Mouse (Mus musculus): Measurements from ENCODE around the gene Bloc1s1.
A peak's percentile ranks its signal among the peaks of the same experiment; 100 is the strongest.

Bloc1s1 gene

GRCm38 (mm10) chr10:128931441-128931840 lies 7.6 kb upstream of the Bloc1s1 start:
- no peak for DNase-seq (ENCODE audit: low spot score in 2 of 2)

- no peak for DNase-seq (ENCODE audit: low spot score in 2 of 2)
Observed at GRCm38 (mm10) chr10:128929638-128930378, 6.0 kb upstream of the Bloc1s1 start.

DNA sequence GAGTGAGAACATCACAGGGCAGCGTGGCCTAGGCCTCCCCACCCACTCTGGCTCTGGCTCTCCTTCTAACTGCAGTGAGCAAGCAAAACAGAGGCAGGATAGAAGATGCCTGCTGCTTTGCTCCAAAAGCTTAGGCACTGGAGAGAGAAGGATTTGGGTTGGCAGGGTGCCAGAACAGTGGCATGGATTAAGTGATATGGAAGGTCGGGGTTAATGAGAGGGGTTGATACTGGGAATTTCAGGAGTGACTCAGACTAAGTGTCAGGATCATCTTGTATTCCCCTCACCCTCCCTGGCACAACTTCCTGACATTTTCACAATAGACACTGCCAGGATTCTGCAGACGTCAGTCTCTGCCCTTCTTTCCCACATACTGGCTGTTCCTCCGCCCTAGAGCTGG lies 4.5 kb upstream of the Bloc1s1 start:
- no peak for DNase-seq (ENCODE audit: low spot score in 2 of 2)

DNA sequence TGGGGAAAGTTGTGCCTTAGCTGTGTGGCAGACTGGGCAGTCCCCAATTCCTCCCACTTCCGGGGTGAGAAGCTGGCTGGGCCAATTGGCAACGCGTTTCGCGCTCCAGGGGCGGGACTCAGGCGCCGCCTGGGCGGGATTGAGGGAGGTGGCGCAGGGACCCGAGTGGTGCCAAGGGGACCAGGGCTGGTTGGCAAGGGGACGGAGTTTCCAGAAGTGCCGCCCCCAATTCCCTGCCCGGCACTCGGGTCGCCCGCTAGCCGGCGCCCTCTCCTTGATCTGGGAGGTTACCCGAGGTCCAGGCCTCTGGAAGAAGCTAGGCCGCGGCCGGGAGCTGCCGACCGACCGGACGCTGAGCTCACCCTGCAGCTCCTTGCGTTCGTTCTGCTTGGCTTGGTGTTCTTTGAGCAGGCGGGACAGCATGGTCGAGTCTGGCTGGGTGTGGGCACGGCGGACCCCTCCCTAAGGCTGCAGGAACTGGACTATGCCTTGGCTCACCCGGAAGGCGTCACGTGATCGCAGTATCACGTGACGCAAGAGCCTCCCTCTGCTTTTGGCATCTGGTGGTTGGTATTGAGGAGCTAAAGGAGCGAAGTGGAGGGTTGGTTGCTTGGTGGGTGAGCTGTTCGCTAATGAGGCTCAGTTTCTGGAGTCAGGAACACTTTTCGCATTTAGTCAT lies 683 bp downstream of the Bloc1s1 start:
- DNase-seq (ENCODE audit: low spot score in 2 of 2), result peak; percentile 90 to 92

GRCm38 (mm10) chr10:128922822-128923012 lies 1.1 kb downstream of the Bloc1s1 start, which contains the start of gene Rdh5:
Gene Rdh5 (minus strand): TSS chr10:128922888.
- no peak for DNase-seq (ENCODE audit: low spot score in 2 of 2)

GRCm38 (mm10) chr10:128921883-128922821 lies 1.7 kb downstream of the Bloc1s1 start:
- DNase-seq (ENCODE audit: low spot score in 2 of 2), result no peak

DNA sequence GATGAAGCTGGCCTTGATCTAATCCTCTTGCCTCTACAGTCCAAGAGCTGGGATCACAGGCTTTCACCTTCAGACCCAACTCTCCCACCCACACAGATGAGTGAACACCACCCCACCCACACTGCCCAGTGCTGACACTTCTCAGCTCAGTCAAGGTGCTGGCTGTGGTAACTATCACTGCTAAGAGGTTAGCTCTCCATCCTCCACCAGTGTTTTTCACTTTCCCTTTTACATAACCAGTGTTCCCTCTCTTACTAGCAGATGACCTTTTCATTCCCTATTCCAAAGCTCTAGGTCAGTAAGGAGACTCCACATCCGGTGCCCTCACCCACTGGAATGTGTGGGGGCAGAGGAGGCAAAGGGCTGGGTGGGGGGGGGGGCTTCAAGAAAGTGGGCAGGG lies 2.6 kb downstream of the Bloc1s1 start:
- DNase-seq (ENCODE audit: low spot score in 2 of 2), result no peak

- no peak for DNase-seq (ENCODE audit: low spot score in 2 of 2)
Observed at GRCm38 (mm10) chr10:128920736-128921161, 3.1 kb downstream of the Bloc1s1 start.

GRCm38 (mm10) chr10:128919966-128920365 lies 3.9 kb downstream of the Bloc1s1 start:
- DNase-seq (ENCODE audit: low spot score in 2 of 2), result no peak

GRCm38 (mm10) chr10:128919203-128919631 lies 4.6 kb downstream of the Bloc1s1 start:
- no peak for DNase-seq (ENCODE audit: low spot score in 2 of 2)

GRCm38 (mm10) chr10:128918246-128918645 lies 5.6 kb downstream of the Bloc1s1 start:
- no peak for DNase-seq (ENCODE audit: low spot score in 2 of 2)

DNA sequence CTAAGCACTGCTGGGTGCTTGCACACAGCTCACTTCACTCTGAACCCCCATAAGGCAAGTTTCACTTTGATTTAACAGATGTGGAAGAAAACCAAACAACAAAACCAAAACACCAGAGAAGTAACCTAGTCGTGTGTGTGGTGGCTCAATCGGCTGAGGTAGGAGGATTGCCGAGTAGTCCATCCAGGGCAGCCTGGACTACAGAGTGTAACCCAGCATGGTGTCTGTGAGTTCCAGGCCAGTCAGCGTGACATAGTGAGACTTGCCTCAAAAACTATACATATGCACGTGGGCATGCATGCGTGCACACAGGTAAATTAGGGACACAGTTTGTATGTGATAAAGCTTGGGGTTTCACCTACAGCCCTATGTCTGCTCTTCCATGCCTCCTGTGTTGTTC lies 6.4 kb downstream of the Bloc1s1 start:
- DNase-seq (ENCODE audit: low spot score in 2 of 2), result no peak

GRCm38 (mm10) chr10:128916665-128917064 lies 7.2 kb downstream of the Bloc1s1 start:
- DNase-seq (ENCODE audit: low spot score in 2 of 2), result no peak

DNA sequence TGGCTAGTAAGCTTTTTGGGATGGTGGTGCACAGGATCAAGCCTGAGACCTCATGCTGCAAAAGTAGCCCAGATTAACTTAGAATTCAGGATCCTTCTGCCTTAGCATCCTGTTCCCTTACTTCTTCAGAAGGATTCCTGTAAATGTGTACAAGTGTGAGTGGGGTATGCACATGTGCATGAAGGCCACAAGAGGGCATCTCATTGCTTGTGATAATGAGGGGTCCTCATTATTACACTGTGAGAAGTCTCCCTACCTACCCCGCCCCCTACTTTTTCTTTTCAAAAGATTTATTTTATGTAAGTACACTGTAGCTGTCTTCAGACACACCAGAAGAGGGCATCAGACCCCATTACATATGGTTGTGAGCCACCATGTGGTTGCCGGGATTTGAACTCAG lies 8.3 kb downstream of the Bloc1s1 start:
- no peak for DNase-seq (ENCODE audit: low spot score in 2 of 2)

- DNase-seq (ENCODE audit: low spot score in 2 of 2), result no peak
Observed at GRCm38 (mm10) chr10:128913696-128914095, 10.1 kb downstream of the Bloc1s1 start.

- peak; percentile 79 to 82 for DNase-seq (ENCODE audit: low spot score in 2 of 2)
Observed at GRCm38 (mm10) chr10:128913219-128913618, 10.6 kb downstream of the Bloc1s1 start.

- DNase-seq (ENCODE audit: low spot score in 2 of 2), result no peak
Observed at GRCm38 (mm10) chr10:128912791-128913190, 11.0 kb downstream of the Bloc1s1 start.

- no peak for DNase-seq (ENCODE audit: low spot score in 2 of 2)
Observed at GRCm38 (mm10) chr10:128912268-128912667, 11.6 kb downstream of the Bloc1s1 start.

DNA sequence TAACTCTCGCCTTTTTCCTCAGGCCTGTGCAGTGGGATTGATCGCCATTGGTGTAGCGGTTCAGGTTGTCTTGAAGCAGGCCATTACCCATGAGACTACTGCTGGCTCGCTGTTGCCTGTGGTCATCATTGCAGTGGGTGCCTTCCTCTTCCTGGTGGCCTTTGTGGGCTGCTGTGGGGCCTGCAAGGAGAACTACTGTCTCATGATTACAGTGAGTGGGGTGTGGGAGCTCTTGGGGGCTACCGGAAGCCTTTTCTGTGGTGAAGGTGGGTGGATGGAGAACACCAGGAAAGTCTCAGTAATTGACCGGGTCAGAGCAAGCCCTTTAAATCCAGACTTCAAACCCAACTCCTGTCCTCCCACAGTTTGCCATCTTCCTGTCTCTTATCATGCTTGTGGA lies 12.4 kb downstream of the Bloc1s1 start:
- no peak for DNase-seq (ENCODE audit: low spot score in 2 of 2)

- no peak for DNase-seq (ENCODE audit: low spot score in 2 of 2)
Observed at GRCm38 (mm10) chr10:128910066-128910841, 13.6 kb downstream of the Bloc1s1 start.

DNA sequence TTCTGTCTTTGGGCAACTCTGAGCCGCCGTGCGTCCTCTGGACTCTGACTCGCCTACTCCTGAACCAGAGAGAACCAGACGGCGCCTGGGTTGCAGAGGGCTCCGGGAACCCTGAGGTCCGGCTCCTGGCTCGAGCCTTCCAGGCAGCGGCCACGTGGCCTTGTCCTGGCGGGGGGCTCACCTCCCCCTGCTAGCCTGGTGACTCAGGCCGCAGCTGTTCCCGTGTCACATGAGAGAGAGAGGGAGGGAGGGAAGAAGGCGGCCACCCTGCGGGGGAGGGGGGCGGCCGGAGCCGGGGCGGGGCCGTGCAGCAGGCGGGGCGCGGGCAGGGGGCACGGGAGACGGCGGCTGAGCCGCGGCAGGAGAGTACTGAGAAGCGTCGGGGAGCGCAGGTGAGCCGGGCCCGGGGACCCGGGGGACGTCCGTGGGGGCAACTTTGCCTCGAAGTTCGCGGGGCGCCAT lies 14.2 kb downstream of the Bloc1s1 start:
- DNase-seq (ENCODE audit: low spot score in 2 of 2), result peak; percentile 58 to 64
